Mouse (Mus musculus) layer of hippocampus, adult 9-11 months (tissue): Measurements from ENCODE around the gene Rgmb.

ENCODE experiments used
- DNase-seq: peaks from one replicate; pipeline ENCODE4 v3.0.0; 2022

The Rgmb gene

GRCm38 (mm10) chr17:15774565-15775215 is 56.1 kb downstream of the Rgmb start:
- DNase-seq, result no peak

GRCm38 (mm10) chr17:15773956-15774355 is 56.9 kb downstream of the Rgmb start:
- DNase-seq, result no peak

- no peak for DNase-seq
Measured at GRCm38 (mm10) chr17:15769081-15769724, 61.6 kb downstream of the Rgmb start.

GRCm38 (mm10) chr17:15761191-15761590 is 69.6 kb downstream of the Rgmb start:
- DNase-seq, result no peak
